Comparison of ENCODE assay signal across 8 mouse cellular contexts in the genomic region with DNA sequence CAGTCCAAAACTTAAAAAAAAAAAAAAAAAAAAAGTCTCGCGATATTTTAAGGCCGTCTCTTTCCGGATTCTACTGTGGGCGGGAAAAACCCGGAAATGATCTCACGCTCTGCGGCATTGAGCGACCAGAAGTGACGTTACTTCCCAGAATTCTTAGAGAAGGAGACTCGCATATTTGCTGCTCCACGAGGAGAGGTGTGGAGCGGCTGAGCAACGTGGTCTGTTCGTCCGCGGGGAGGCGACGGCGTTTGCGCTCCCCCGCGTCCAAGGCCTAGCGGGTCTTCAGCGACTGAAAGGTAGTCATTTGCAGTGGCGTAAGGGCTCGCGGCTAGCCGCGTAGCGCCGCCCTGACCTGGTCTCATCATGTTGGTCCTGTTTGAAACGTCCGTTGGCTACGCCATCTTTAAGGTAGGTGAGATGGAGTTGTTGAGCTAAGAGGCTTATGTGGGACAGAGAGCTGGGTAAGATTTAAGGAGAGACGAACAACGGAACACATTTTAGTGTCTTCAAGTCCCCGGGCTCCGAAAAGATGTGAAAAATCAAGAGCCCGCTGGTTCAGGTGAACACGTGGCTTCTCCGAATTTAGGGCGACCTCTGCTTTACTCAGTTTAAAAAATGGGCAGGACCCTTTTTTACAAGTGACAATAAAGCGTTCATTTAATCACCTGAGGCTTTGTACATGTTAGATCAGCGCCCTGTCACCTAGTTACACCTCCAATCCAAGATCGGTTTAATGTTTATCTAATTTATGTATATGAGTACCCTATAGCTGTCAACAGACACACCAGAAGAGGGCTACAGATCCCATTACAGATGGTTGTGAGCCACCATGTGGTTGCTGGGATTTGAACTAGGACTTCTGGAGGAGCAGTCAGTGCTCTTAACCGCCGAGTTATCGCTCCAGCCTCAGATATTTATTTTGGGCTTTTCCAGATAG. TPM values are rescaled to one million over a fixed set of nuclear protein-coding genes. Genes with fewer than 3 reads are reported as not detected.
DNase-seq lines count a peak whose midpoint lies in the region; ATAC-seq and TF ChIP-seq lines count a peak whose summit lies in the region.

A gene (plus strand): TSS at position 153 of the 937 bp plus-strand sequence.

- no peaks in the 10 kb centered on the region for H3K27me3 ChIP-seq in MEL (ENCODE audit: control insufficient read depth in 1 of 2, insufficient read depth in 2 of 2, low read length in 2 of 2)
- no peaks in the 10 kb centered on the region for H3K27me3 ChIP-seq in cerebellum, adult 2 months (ENCODE audit: control insufficient read depth, insufficient read depth, low read length)
- H3K27me3 ChIP-seq in forebrain, postnatal 0 days (ENCODE audit: insufficient read depth, low read length): no peaks in the 10 kb centered on the region
- peaks cover 3% of the 10 kb centered on the region; the same call in 1 of the 2 replicates for H3K27me3 ChIP-seq in lung, embryonic 15.5 days

- TF ChIP-seq EP300 in MEL (IDR thresholded peaks at IDR 0.05; ENCODE audit: low read depth in 1 of 2, low read length in 2 of 2): no peak

- peak within 1 kb of the TSS; percentile 74 to 98 for H3K4me3 ChIP-seq in MEL (ENCODE audit: control insufficient read depth in 1 of 2, insufficient read depth in 1 of 2, low read depth in 2 of 2, low read length in 2 of 2)
- H3K4me3 ChIP-seq in cerebellum, adult 2 months (replicated peaks; ENCODE audit: insufficient read depth, low read depth, low read length): peak within 1 kb of the TSS; percentile 94
- H3K4me3 ChIP-seq in forebrain, postnatal 0 days (ENCODE audit: low read depth, low read length): peak within 1 kb of the TSS; percentile 65
- H3K4me3 ChIP-seq in lung, embryonic 15.5 days: peak within 1 kb of the TSS; percentile 88

- peak within 1 kb of the TSS; percentile 100 for H3K9ac ChIP-seq in MEL (ENCODE audit: control insufficient read depth, low read depth, low read length, poor library complexity, severe bottlenecking)
- H3K9ac ChIP-seq in forebrain, postnatal 0 days: peak within 1 kb of the TSS; percentile 70
- peak within 1 kb of the TSS; percentile 84 for H3K9ac ChIP-seq in lung, embryonic 15.5 days

- peaks cover 22 to 24% of the 10 kb centered on the region in 2 experiments for H3K36me3 ChIP-seq in MEL (ENCODE audit: control insufficient read depth in 1 of 2, insufficient read depth in 2 of 2, low read length in 2 of 2)
- no peaks in the 10 kb centered on the region for H3K36me3 ChIP-seq in forebrain, postnatal 0 days (ENCODE audit: insufficient read depth)
- H3K36me3 ChIP-seq in lung, embryonic 15.5 days: peaks cover 7% of the 10 kb centered on the region

- peak; percentile 98 for DNase-seq in MEL (ENCODE audit: low read depth, low spot score)
- DNase-seq in cerebellum, adult 2 months: peak; percentile 89 to 94
- peak; percentile 97 for DNase-seq in forebrain, postnatal 0 days
- peak; percentile 87 for DNase-seq in heart, postnatal 4 days
- peak; percentile 92 to 94 for DNase-seq in layer of hippocampus, adult 8-10 months (ENCODE audit: low spot score in 2 of 2)
- DNase-seq in ovary, adult 18-20 months (ENCODE audit: low spot score): peak; percentile 84
- peak; percentile 96 for DNase-seq in thymus, postnatal 0 days (ENCODE audit: low spot score)

- peak; percentile 98 to 100 for TF ChIP-seq POLR2A in MEL (IDR thresholded peaks at IDR 0.05; ENCODE audit: control insufficient read depth in 1 of 2, insufficient read depth in 1 of 2, low read depth in 1 of 2, low read length in 2 of 2, poor library complexity in 1 of 2)
- TF ChIP-seq POLR2A in cerebellum, adult 2 months (IDR thresholded peaks at IDR 0.05; ENCODE audit: borderline replicate concordance, insufficient read depth, low read length): peak; percentile 88

- peak within 1 kb of the TSS; percentile 92 for H3K27ac ChIP-seq in MEL (ENCODE audit: control insufficient read depth, low read depth, low read length)
- peak within 1 kb of the TSS; percentile 66; the same call in 1 of the 2 replicates for H3K27ac ChIP-seq in cerebellum, adult 2 months (ENCODE audit: insufficient read depth, low read length)
- H3K27ac ChIP-seq in forebrain, postnatal 0 days (ENCODE audit: low read depth, low read length): peak within 1 kb of the TSS; percentile 90
- H3K27ac ChIP-seq in lung, embryonic 15.5 days: peak within 1 kb of the TSS; percentile 91

- peak within 1 kb of the TSS; percentile 87 for H3K4me2 ChIP-seq in forebrain, postnatal 0 days (ENCODE audit: low read depth)
- H3K4me2 ChIP-seq in lung, embryonic 15.5 days: peak within 1 kb of the TSS; percentile 69

- H3K9me3 ChIP-seq in MEL (replicated peaks; ENCODE audit: insufficient read depth, low read length): no peaks in the 10 kb centered on the region
- no peaks in the 10 kb centered on the region for H3K9me3 ChIP-seq in forebrain, postnatal 0 days (ENCODE audit: low read length)
- H3K9me3 ChIP-seq in lung, embryonic 15.5 days: no peaks in the 10 kb centered on the region

- TF ChIP-seq CTCF in MEL (IDR thresholded peaks at IDR 0.05 in 2 of 3, conservative IDR thresholded peaks at IDR 0.05 in 1 of 3; ENCODE audit: control insufficient read depth in 1 of 3, insufficient read depth in 1 of 3, low read depth in 2 of 3, low read length in 3 of 3, poor library complexity in 1 of 3, severe bottlenecking in 1 of 3): 0 out of 6 replicates have a peak, but pooled peaks of 1 of the 3 experiments have one; percentile 11
- no peak for TF ChIP-seq CTCF in cerebellum, adult 2 months (IDR thresholded peaks at IDR 0.05; ENCODE audit: borderline replicate concordance, insufficient read depth, low read depth, low read length)
- peak; percentile 24; the same call in 1 of the 2 replicates for TF ChIP-seq CTCF in forebrain, postnatal 0 days (IDR thresholded peaks at IDR 0.05; ENCODE audit: low read depth)

- peak; percentile 100 for ATAC-seq in forebrain, postnatal 0 days
- peak; percentile 97 for ATAC-seq in lung, embryonic 15.5 days (ENCODE audit: borderline replicate concordance, extremely low read depth, low FRiP score, low TSS enrichment)

- TF ChIP-seq RAD21 in MEL (IDR thresholded peaks at IDR 0.05; ENCODE audit: low read depth, low read length): no peak

- peaks cover 45% of the 10 kb centered on the region for H3K79me2 ChIP-seq in MEL (ENCODE audit: control insufficient read depth, insufficient read depth, low read length, poor library complexity)

- H3K4me1 ChIP-seq in MEL (ENCODE audit: control insufficient read depth in 1 of 2, insufficient read depth in 2 of 2, low read length in 2 of 2): peaks cover 0 to 4% of the 10 kb centered on the region in 2 experiments; a peak in 3 of 4 replicates
- H3K4me1 ChIP-seq in cerebellum, adult 2 months (ENCODE audit: control insufficient read depth, insufficient read depth, low read length): peaks cover 4% of the 10 kb centered on the region; the same call in 1 of the 2 replicates
- H3K4me1 ChIP-seq in forebrain, postnatal 0 days (ENCODE audit: insufficient read depth): peaks cover 15% of the 10 kb centered on the region
- H3K4me1 ChIP-seq in lung, embryonic 15.5 days: peaks cover 21% of the 10 kb centered on the region

- under 1% methylated on average over 49 of the region's 49 CpGs for WGBS in cerebellum, adult 2 months
- WGBS in forebrain, postnatal 0 days: under 1% methylated on average over 49 of the region's 49 CpGs
- under 1% methylated on average over 49 of the region's 49 CpGs for WGBS in lung, embryonic 15.5 days

TF ChIP-seq in MEL, 35 proteins besides CTCF, POLR2A, EP300 and RAD21 (continues in another document):
- no peak for TF ChIP-seq MAZ (IDR thresholded peaks at IDR 0.05; ENCODE audit: low read depth, low read length)
- peak; percentile 92 for TF ChIP-seq HCFC1 (IDR thresholded peaks at IDR 0.05; ENCODE audit: low read depth, low read length)
- TF ChIP-seq MYC (IDR thresholded peaks at IDR 0.05; ENCODE audit: low read depth, low read length): peak; percentile 99
- TF ChIP-seq SIN3A (IDR thresholded peaks at IDR 0.05; ENCODE audit: low read length): no peak; the same call in 1 of the 2 replicates
- no peak for TF ChIP-seq MEF2A (IDR thresholded peaks at IDR 0.05; ENCODE audit: extremely low read depth, insufficient replicate concordance, low read depth, low read length, poor library complexity, severe bottlenecking)
- TF ChIP-seq TBP (IDR thresholded peaks at IDR 0.05; ENCODE audit: low read depth, low read length): peak; percentile 96
- 0 out of 2 replicates have a peak, but pooled peaks have one; percentile 91 for TF ChIP-seq CHD1 (IDR thresholded peaks at IDR 0.05; ENCODE audit: low read depth, low read length)
- peak; percentile 91 for TF ChIP-seq MAX (IDR thresholded peaks at IDR 0.05; ENCODE audit: low read length)
- TF ChIP-seq UBTF (IDR thresholded peaks at IDR 0.05; ENCODE audit: borderline replicate concordance, insufficient read depth, low read depth, low read length): no peak
- peak; percentile 97 for TF ChIP-seq MXI1 (IDR thresholded peaks at IDR 0.05; ENCODE audit: low read depth, low read length)
- no peak for TF ChIP-seq ZKSCAN1 (IDR thresholded peaks at IDR 0.05; ENCODE audit: low read depth, low read length)
- TF ChIP-seq USF2 (IDR thresholded peaks at IDR 0.05; ENCODE audit: borderline replicate concordance in 1 of 2, insufficient read depth in 1 of 2, low read depth in 1 of 2, low read length in 2 of 2): no peak
- peak; percentile 91; the same call in 1 of the 2 replicates for TF ChIP-seq ELF1 (IDR thresholded peaks at IDR 0.05; ENCODE audit: low read depth, low read length)
- TF ChIP-seq USF1 (IDR thresholded peaks at IDR 0.05; ENCODE audit: low read depth, low read length): 0 out of 2 replicates have a peak, but pooled peaks have one; percentile 42
- TF ChIP-seq CHD2 (IDR thresholded peaks at IDR 0.05; ENCODE audit: low read length): peak; percentile 92
- peak; percentile 99 for TF ChIP-seq ZNF384 (IDR thresholded peaks at IDR 0.05; ENCODE audit: low read depth, low read length)
- TF ChIP-seq KAT2A (conservative IDR thresholded peaks at IDR 0.05; ENCODE audit: low read depth, low read length): peak; percentile 32; the same call in 1 of the 2 replicates
- TF ChIP-seq JUND (IDR thresholded peaks at IDR 0.05; ENCODE audit: low read depth, low read length): 0 out of 2 replicates have a peak, but pooled peaks have one; percentile 53

RNA-seq across cellular contexts. Expression of the gene that starts here (rescaled TPM):
- 513 and 590 TPM in 2 replicates for total RNA-seq in MEL (2012; rRNA removed)
- polyA plus RNA-seq in MEL (2012; ENCODE audit: insufficient read depth in 1 of 2, insufficient read length in 2 of 2, low read depth in 1 of 2, low replicate concordance in 2 of 2, missing spikeins in 1 of 2): 1,000 to 10,000 TPM in 1 of 2 experiments, 100 to 1,000 TPM in 1; 474 to 1,828 TPM
- polyA plus RNA-seq in cerebellum, adult 2 months (2012; rRNA removed): 22.5 and 25.8 TPM in 2 replicates
- total RNA-seq in forebrain, postnatal 0 days (2014; rRNA removed): 79.6 and 91.1 TPM in 2 replicates
- 106 and 143 TPM in 2 replicates for polyA plus RNA-seq in forebrain, postnatal 0 days (2015; fragmentation: Nextera tagmentation; extraction: Ambion mirVana)
- 10 to 100 TPM; 90.9 to 95.8 TPM for total RNA-seq in heart, postnatal 4 days (2021)
- total RNA-seq in layer of hippocampus, adult 8-10 months (2022): 10 to 100 TPM; 51.2 to 67.0 (median 56.5) TPM
- 230 and 232 TPM in 2 replicates for polyA plus RNA-seq in lung, embryonic 15.5 days (2015; fragmentation: Nextera tagmentation; extraction: Ambion mirVana)
- polyA plus RNA-seq in thymus, postnatal 0 days (2015; fragmentation: Nextera tagmentation; extraction: Ambion mirVana): 251 and 273 TPM in 2 replicates

Comparison
In these comparisons a context has a peak if more than half of its experiments do, and no peak if none do; other contexts are left out.
1. Peak in every context shown above with its lines: DNase-seq, ATAC-seq, H3K4me3 ChIP-seq and H3K27ac ChIP-seq.